Mouse (Mus musculus) brain, embryonic 14.5 days (tissue): ENCODE measurements around the gene Rprd1b.

ENCODE experiments used
- CTCF ChIP-seq: fragments of 200-500 bp; IDR thresholded peaks from 2 replicates; pipeline ENCODE4 v1.5.1; 2012; ENCODE audit warnings: inconsistent platforms, mild to moderate bottlenecking, moderate library complexity, borderline replicate concordance; ENCODE audit not compliant: insufficient read depth, insufficient read length; ENCODE audit errors: extremely low read depth
- POLR2A ChIP-seq: fragments of 200-500 bp; IDR thresholded peaks from 2 replicates; pipeline ENCODE4 v1.6.1; 2012; ENCODE audit warnings: mild to moderate bottlenecking, inconsistent platforms, borderline replicate concordance; ENCODE audit not compliant: poor library complexity, insufficient read depth, insufficient read length, severe bottlenecking; ENCODE audit errors: extremely low read depth

- TF ChIP-seq POLR2A, result no peak
- TF ChIP-seq CTCF, result no peak
Observed at GRCm38 (mm10) chr2:158159376-158160235, 131.3 kb downstream of the Rprd1b start.
